Mouse (Mus musculus) spleen, adult 2 months (tissue): ENCODE results near the gene Tmem238l. TPM values are rescaled to one million over a fixed set of nuclear protein-coding genes. Genes with fewer than 3 reads are reported as not detected.

Source experiments
- DNase-seq, 2 experiments: peaks; one replicate each; pipeline versions ENCODE4 v3.0.0 to v3.0.0-alpha.2; 2012 to 2021; ENCODE audit warnings: low spot score in 2 of 2, low read depth in 1 of 2
- H3K27ac ChIP-seq: fragments of 200-500 bp; 2 replicates; pipeline ENCODE4 v1.5.1; 2012; ENCODE audit warnings: low read length, inconsistent platforms; ENCODE audit not compliant: insufficient read depth
- H3K27me3 ChIP-seq: fragments of 200-500 bp; 2 replicates; pipeline ENCODE4 v1.6.1; 2012; ENCODE audit warnings: mild to moderate bottlenecking, moderate library complexity, low read length, inconsistent platforms; ENCODE audit not compliant: control insufficient read depth, insufficient read depth
- H3K36me3 ChIP-seq: fragments of 200-500 bp; 2 replicates; pipeline ENCODE4 v1.6.1; 2012; ENCODE audit warnings: mild to moderate bottlenecking, low read length, inconsistent platforms; ENCODE audit not compliant: control insufficient read depth, insufficient read depth
- H3K4me1 ChIP-seq: fragments of 200-500 bp; 2 replicates; pipeline ENCODE4 v1.6.1; 2011; ENCODE audit warnings: inconsistent platforms; ENCODE audit not compliant: control insufficient read depth, insufficient read depth, insufficient read length
- H3K4me3 ChIP-seq: fragments of 200-500 bp; 2 replicates; pipeline ENCODE4 v1.5.1; 2011; ENCODE audit warnings: mild to moderate bottlenecking, inconsistent platforms; ENCODE audit not compliant: insufficient read depth, insufficient read length; ENCODE audit errors: extremely low read depth
- CTCF ChIP-seq: fragments of 200-500 bp; IDR thresholded peaks from 2 replicates; pipeline ENCODE4 v1.5.1; 2011; ENCODE audit warnings: mild to moderate bottlenecking, inconsistent platforms; ENCODE audit not compliant: insufficient read depth, insufficient read length, insufficient replicate concordance; ENCODE audit errors: extremely low read depth
- POLR2A ChIP-seq: fragments of 200-500 bp; IDR thresholded peaks from 2 replicates; pipeline ENCODE4 v1.6.1; 2011; ENCODE audit warnings: low read depth, low read length, inconsistent platforms
- WGBS: fragments of 180-500 bp; shearing (Covaris S2); methylation state at CpG from one replicate; pipeline ENCODE4 v1.1.7; 2018; 5-methylcytosine and 5-hydroxymethylcytosine counted together
- polyA plus RNA-seq: library from polyadenylated mRNA; depleted of rRNA; stranded (reverse); fragments of >200 nt; gene quantifications from 2 replicates; pipeline ENCODE4 v1.2.3, GENCODE M21; 2012

Gene Tmem238l
- polyA plus RNA-seq, 1 experiment = not detected

DNA sequence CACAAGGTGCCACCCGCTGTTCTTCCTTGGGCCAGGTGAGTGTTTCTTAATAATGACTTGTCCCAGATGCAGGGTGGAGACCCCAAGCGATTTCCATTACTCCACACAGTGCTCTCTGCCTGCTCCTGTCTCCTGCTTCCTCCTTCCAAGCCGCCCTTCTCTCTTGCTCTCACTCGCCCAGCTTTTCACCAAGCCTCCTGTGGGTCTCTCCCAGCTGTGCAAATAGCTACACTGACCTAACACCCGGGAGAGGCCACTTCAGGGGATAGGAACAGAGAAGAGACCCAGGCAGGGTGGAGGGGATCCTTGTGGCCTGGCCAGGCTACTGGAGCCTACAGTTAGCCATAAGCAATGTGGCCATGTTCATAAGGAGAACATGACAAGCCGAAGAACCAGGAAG lies 9.5 kb upstream of the Tmem238l start:
- Histone ChIP-seq H3K4me1 (no peaks in the 10 kb centered on the region), H3K36me3 (no peaks in the 10 kb centered on the region), H3K27ac (no peak overlapping the region), H3K27me3 (no peaks in the 10 kb centered on the region), H3K4me3 (no peak overlapping the region)
- TF ChIP-seq POLR2A (no peak), CTCF (no peak)
- no peak for DNase-seq
- 87% methylated on average over 6 of the region's 6 CpGs for WGBS

DNA sequence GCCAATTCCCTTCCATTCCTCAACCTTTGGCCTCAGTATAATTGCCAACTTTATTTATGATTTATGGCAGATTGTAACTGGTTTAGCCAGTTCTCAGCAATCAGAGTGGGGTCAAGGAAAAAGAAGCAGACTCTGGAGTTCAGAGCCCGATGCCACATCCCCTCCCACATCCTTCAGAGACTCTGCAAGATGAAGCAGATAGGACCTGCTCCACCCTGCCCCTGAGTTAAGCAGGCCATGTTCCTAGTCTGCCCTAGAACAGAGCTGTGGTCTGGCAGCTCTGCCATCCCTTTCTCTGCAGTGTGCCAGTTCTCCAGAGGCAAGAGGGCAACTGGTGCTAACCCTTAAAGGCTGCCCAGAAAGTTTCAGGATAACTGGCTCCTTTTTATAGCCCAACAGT lies 4.4 kb downstream of the Tmem238l start:
- Histone ChIP-seq H3K4me1 (no peaks in the 10 kb centered on the region), H3K27ac (no peak overlapping the region), H3K4me3 (no peak overlapping the region), H3K36me3 (no peaks in the 10 kb centered on the region), H3K27me3 (no peaks in the 10 kb centered on the region)
- DNase-seq = no peak
- TF ChIP-seq CTCF = no peak
- no peak for TF ChIP-seq POLR2A
- 62% methylated on average over 1 of the region's 1 CpGs for WGBS

DNA sequence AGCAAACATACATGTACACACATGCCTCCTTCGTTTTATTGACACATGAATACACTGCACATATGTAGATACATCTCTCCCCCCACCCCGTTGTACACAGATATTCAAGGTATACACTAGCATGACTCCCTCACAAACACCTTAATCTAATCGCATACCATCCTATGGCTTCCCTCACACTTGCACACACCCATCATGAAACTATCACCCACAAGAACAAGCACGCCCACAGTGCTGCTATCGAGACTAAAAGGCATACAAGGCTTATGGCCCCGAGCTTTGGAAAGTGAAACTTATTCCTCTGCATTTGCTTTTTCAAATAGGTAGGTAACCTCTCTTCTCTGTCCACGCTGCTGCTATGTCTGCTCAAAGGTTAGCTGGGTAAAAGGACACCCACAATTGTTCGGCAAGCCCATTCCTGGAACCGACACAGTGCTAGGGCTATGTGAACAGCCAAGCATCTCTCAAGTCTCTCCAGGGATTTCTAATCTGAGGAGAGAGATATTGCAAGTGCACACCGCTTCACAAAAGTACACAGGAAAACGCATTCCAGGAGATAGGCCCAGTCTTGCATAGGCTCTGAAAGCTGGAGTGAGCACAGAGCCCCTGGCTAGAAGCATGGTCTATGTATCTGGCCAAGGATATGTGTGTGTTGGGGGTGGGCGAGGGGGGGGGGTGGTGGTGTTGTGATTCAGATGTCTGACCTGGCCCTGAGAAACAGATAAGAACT lies 5.2 kb downstream of the Tmem238l start:
- TF ChIP-seq CTCF (no peak), POLR2A (no peak)
- Histone ChIP-seq H3K27ac (no peak overlapping the region), H3K27me3 (no peaks in the 10 kb centered on the region), H3K4me1 (no peaks in the 10 kb centered on the region), H3K4me3 (no peak overlapping the region), H3K36me3 (no peaks in the 10 kb centered on the region)
- 85% methylated on average over 12 of the region's 12 CpGs for WGBS
- no peak for DNase-seq

DNA sequence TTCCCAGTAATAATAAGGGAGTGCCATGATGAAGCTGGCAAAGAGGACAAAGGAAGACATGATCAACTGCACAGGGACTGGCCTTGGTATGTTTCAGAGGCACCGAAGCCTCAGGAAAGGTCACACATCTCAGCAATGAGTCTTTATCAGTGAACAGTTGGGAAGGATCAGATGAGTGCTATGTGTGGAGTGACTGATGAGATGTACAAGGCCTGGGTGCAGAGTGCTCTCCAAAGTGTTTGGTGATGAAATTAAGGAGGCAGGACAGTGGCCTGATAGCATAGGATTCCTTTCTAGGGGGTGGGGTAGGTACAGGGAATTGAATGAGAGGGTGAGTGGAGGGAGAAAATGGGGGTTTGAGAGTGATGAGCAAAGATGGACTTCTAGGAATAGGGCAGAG lies 7.0 kb downstream of the Tmem238l start:
- Histone ChIP-seq H3K4me1 (no peaks in the 10 kb centered on the region), H3K4me3 (no peak overlapping the region), H3K36me3 (no peaks in the 10 kb centered on the region), H3K27me3 (no peaks in the 10 kb centered on the region), H3K27ac (no peak overlapping the region)
- DNase-seq = no peak
- WGBS = 86% methylated on average over 1 of the region's 1 CpGs
- TF ChIP-seq CTCF (no peak), POLR2A (no peak)

DNA sequence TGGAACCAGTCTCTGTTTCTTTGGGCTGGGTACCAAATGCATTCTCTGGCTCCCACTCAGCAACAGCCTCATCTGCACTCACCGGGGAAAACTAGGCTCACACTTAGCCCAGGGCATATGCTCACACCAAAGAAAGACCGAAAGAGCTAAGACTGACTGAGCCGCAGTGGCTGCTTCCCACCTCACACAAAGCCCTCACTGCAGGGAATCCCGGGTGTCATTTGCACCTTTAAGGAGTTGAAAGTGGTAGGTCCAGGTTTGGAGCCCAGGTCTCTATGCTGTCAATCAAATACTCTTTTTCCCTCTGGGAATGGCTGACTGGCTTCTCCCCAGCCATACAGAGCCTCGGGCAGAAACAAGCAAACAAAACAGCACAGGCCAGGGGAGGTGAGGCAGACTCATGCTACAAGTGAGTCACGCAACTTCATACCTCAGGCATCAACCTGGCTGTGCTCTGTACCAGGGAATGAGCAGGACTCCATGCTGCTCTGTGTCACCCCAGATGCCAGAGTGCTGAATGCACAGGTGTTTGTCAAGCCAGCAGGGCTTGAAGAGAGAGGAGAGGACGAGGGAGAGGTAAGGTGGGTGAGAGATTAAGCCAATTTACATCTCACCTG lies 10.2 kb downstream of the Tmem238l start:
- 24% methylated on average over 7 of the region's 7 CpGs for WGBS
- DNase-seq = no peak
- Histone ChIP-seq H3K36me3 (no peaks in the 10 kb centered on the region), H3K4me3 (no peak overlapping the region), H3K27me3 (no peaks in the 10 kb centered on the region), H3K27ac (no peak overlapping the region), H3K4me1 (no peaks in the 10 kb centered on the region)
- no peak for TF ChIP-seq CTCF
- no peak for TF ChIP-seq POLR2A

DNA sequence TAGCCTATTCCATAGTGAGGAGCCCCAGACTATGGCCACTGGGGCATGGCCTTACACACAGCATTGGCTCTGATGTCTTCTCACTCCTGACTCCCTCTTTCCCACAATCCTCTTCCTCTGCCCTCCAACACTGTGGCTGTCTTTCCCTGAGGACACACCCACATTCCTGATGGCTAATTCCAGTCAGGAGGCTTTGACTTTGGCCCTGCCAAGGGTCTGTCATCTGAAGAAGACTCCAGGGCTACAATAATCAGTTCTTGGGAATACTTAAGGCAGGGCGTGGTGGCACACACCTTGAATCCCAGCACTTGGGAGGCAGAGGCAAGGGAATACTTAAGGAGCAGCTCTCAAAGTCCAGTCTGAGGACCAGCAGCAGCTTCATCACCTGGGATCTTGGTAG lies 12.1 kb downstream of the Tmem238l start:
- no peak for DNase-seq
- no peaks in the 10 kb centered on the region for H3K27me3 ChIP-seq
- 77% methylated on average over 1 of the region's 1 CpGs for WGBS
- no peak overlapping the region for H3K27ac ChIP-seq
- H3K4me3 ChIP-seq = no peak overlapping the region
- no peak for TF ChIP-seq POLR2A
- TF ChIP-seq CTCF = no peak
- no peaks in the 10 kb centered on the region for H3K36me3 ChIP-seq
- H3K4me1 ChIP-seq = no peaks in the 10 kb centered on the region

DNA sequence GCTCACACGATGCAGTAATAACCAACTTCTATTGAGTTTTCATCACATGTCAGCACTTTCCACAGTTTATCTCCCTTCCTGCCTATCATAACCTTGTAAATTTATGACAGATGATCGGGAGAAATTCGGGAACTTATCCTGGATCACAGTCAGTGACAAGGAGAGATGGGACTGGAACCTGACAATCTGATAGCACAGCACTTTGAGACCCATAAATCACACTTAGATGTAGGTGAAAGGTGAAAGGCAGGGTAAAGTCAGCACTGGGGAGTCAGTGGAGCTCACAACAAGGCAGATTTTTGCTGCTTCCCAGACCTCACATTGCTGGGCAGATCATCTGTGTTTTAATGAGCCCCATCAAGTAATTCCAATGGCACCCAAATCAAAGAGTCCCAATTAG lies 17.1 kb downstream of the Tmem238l start:
- H3K4me1 ChIP-seq = no peaks in the 10 kb centered on the region
- no peaks in the 10 kb centered on the region for H3K27me3 ChIP-seq
- WGBS = 76% methylated on average over 3 of the region's 3 CpGs
- H3K27ac ChIP-seq = no peak overlapping the region
- no peak for DNase-seq
- TF ChIP-seq CTCF = no peak
- TF ChIP-seq POLR2A = no peak
- H3K36me3 ChIP-seq = no peaks in the 10 kb centered on the region
- no peak overlapping the region for H3K4me3 ChIP-seq
